Mouse (Mus musculus) adrenal gland (tissue): ENCODE results near the gene Car14.
"Not testable (repeated sequence)": the region's sequence is repeated elsewhere in the genome, so short reads cannot be mapped to it uniquely, and the experiment has no call there.

ENCODE experiments used
- intact Hi-C: fragments of 180-260 bp; cut with DNase I; formaldehyde crosslinking; loops from one replicate; pipeline ENCODE4 v1.15.1; 2025

Car14 gene

GRCm38 (mm10) chr3:95858278-95858677 is 46.2 kb downstream of the Car14 start:
- intact Hi-C loops: not testable (repeated sequence)

DNA sequence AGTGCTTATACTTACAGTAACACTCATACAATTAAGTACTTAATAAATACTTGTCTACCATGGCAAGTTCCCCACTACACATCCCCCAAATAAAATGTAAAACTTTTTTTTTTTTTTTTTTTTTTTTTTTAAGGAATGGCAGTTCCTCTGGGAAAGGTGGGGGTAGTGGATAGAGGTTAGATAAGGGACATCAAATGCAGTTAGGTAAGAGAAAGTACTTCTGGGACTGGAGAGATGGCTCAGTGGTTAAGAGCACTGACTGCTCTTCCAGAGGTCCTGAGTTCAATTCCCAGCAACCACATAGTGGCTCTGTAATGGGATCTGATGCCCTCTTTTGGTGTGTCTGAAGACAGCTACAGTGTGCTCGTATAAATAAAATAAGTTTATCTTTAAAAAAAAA is 47.4 kb downstream of the Car14 start:
- intact Hi-C loops: not testable (repeated sequence)

DNA sequence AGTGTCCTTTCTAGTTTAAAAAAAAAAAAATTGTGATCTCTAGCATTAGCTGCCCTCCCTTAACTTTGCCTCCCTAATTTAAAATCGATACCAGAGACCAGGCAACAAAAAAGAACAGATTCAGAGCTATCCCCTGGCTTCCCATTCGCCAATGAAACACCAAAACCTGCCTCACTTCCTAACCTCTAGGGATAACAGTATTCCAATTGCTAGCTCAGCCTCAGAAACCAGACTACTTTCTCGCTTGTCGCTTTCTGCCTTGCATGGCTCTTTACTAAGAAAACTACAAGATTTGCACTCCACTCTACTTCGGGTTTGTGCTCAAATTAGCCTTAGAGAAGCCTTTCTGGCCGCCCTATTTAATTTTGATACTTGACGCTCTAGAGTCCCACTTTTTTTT is 48.4 kb downstream of the Car14 start:
- intact Hi-C loops: no loop called here

- intact Hi-C loops: no loop called here
Measured at GRCm38 (mm10) chr3:95855502-95856089, 48.9 kb downstream of the Car14 start, which contains the start of gene Prpf3. Gene Prpf3 (minus strand): TSS chr3:95855885.

GRCm38 (mm10) chr3:95851317-95851716 is 53.2 kb downstream of the Car14 start:
- intact Hi-C loops: no loop called here

GRCm38 (mm10) chr3:95850611-95851010 is 53.9 kb downstream of the Car14 start:
- intact Hi-C loops: no loop called here
